ENCODE assay signal across 23 mouse cellular contexts in genomic region chr1:96061335-96061734, GRCm38 (mm10).
DNase-seq lines count a peak whose midpoint lies in the region; ATAC-seq and TF ChIP-seq lines count a peak whose summit lies in the region.
"Had no signal": no experiment of that assay in that cellular context is flagged by ENCODE, and none has a peak within 500 bp of the region (broad histone marks: within the 10 kb centered on the region; RNA-seq: fewer than 3 reads in every experiment).

No protein-coding gene starts in this region.

- H3K36me3 ChIP-seq in MEL (ENCODE audit: control insufficient read depth in 1 of 2, insufficient read depth in 2 of 2, low read length in 2 of 2), result peaks cover 0 to 14% of the 10 kb centered on the region in 2 experiments; a peak in 2 of 4 replicates
- H3K36me3 ChIP-seq: embryonic facial prominence, embryonic 10.5 days; embryonic facial prominence, embryonic 12.5 days; forebrain, embryonic 15.5 days; G1E had no signal

- TF ChIP-seq CTCF in MEL (IDR thresholded peaks at IDR 0.05 in 2 of 3, conservative IDR thresholded peaks at IDR 0.05 in 1 of 3; ENCODE audit: control insufficient read depth in 1 of 3, insufficient read depth in 1 of 3, low read depth in 2 of 3, low read length in 3 of 3, poor library complexity in 1 of 3, severe bottlenecking in 1 of 3), result no peak

- no peaks in the 10 kb centered on the region for H3K9me3 ChIP-seq in MEL (replicated peaks; ENCODE audit: insufficient read depth, low read length)
- H3K9me3 ChIP-seq: embryonic facial prominence, embryonic 10.5 days; embryonic facial prominence, embryonic 12.5 days; forebrain, embryonic 13.5 days; forebrain, embryonic 15.5 days; G1E had no signal

- ATAC-seq in megakaryocyte progenitor cell, adult 5-6 weeks (replicated peaks; ENCODE audit: poor library complexity), result 0 out of 2 replicates have a peak, but pooled peaks have one; percentile 29
- ATAC-seq: activated CD4-positive, CD25-positive, alpha-beta regulatory T cell, adult 4 months; CD4-positive, CD25-positive, alpha-beta regulatory T cell, adult 4 months; forebrain, embryonic 13.5 days; forebrain, embryonic 15.5 days; Patski had no signal

- TF ChIP-seq EP300 in MEL (IDR thresholded peaks at IDR 0.05; ENCODE audit: low read depth in 1 of 2, low read length in 2 of 2), result peak; percentile 96 to 99

- no peaks in the 10 kb centered on the region for H3K27me3 ChIP-seq in MEL (ENCODE audit: control insufficient read depth in 1 of 2, insufficient read depth in 2 of 2, low read length in 2 of 2)
- H3K27me3 ChIP-seq: CH12.LX; embryonic facial prominence, embryonic 12.5 days; forebrain, embryonic 13.5 days; forebrain, embryonic 15.5 days; Patski had no signal

- no peak for TF ChIP-seq POLR2A in MEL (IDR thresholded peaks at IDR 0.05; ENCODE audit: control insufficient read depth in 1 of 2, insufficient read depth in 1 of 2, low read depth in 1 of 2, low read length in 2 of 2, poor library complexity in 1 of 2)

- H3K9ac ChIP-seq in MEL (ENCODE audit: control insufficient read depth, low read depth, low read length, poor library complexity, severe bottlenecking), result no peak overlapping the region
- H3K9ac ChIP-seq: embryonic facial prominence, embryonic 12.5 days; forebrain, embryonic 13.5 days; forebrain, embryonic 15.5 days had no signal

- no peaks in the 10 kb centered on the region for H3K79me2 ChIP-seq in MEL (ENCODE audit: control insufficient read depth, insufficient read depth, low read length, poor library complexity)

- no peak for TF ChIP-seq RAD21 in MEL (IDR thresholded peaks at IDR 0.05; ENCODE audit: low read depth, low read length)

- no peak overlapping the region for H3K27ac ChIP-seq in MEL (ENCODE audit: control insufficient read depth, low read depth, low read length)
- H3K27ac ChIP-seq: embryonic facial prominence, embryonic 10.5 days; embryonic facial prominence, embryonic 12.5 days; forebrain, embryonic 13.5 days; forebrain, embryonic 15.5 days had no signal

- peak; percentile 5 for DNase-seq in A20 (ENCODE audit: low read depth, low spot score)
- DNase-seq in MEL (ENCODE audit: low read depth, low spot score), result peak; percentile 63
- no peak for DNase-seq in spleen, postnatal 4 days (ENCODE audit: low spot score in 2 of 2)
- no peak for DNase-seq in neural tube, embryonic 10.5 days (ENCODE audit: extremely low spot score, low spot score)
- DNase-seq: adrenal gland, adult 8-10 months; adrenal gland, postnatal 14 days; adrenal gland, postnatal 36 days; B cell, adult 2 months; cerebellum, adult 11-12 months; cerebellum, adult 2 months; cerebellum, adult 9-10 months; cerebellum, postnatal 10 days; cerebellum, postnatal 25 days had no signal

- peaks cover 6 to 13% of the 10 kb centered on the region in 2 experiments; a peak in 3 of 4 replicates for H3K4me1 ChIP-seq in MEL (ENCODE audit: control insufficient read depth in 1 of 2, insufficient read depth in 2 of 2, low read length in 2 of 2)
- H3K4me1 ChIP-seq: embryonic facial prominence, embryonic 10.5 days; embryonic facial prominence, embryonic 12.5 days; forebrain, embryonic 13.5 days; forebrain, embryonic 15.5 days had no signal

- no peak overlapping the region for H3K4me3 ChIP-seq in MEL (ENCODE audit: control insufficient read depth in 1 of 2, insufficient read depth in 1 of 2, low read depth in 2 of 2, low read length in 2 of 2)
- H3K4me3 ChIP-seq: embryonic facial prominence, embryonic 10.5 days; embryonic facial prominence, embryonic 12.5 days; forebrain, embryonic 13.5 days; forebrain, embryonic 15.5 days had no signal

TF ChIP-seq in MEL, 35 proteins besides CTCF, POLR2A, EP300 and RAD21:
- TF ChIP-seq MAFK (IDR thresholded peaks at IDR 0.05; ENCODE audit: borderline replicate concordance, low read depth, low read length) (peak; percentile 55; the same call in 1 of the 2 replicates), NRF1 (IDR thresholded peaks at IDR 0.05; ENCODE audit: insufficient read depth, low read depth, low read length, poor library complexity, severe bottlenecking) (no peak), BHLHE40 (IDR thresholded peaks at IDR 0.05; ENCODE audit: borderline replicate concordance, low read depth, low read length) (peak; percentile 51), USF1 (IDR thresholded peaks at IDR 0.05; ENCODE audit: low read depth, low read length) (no peak), TAL1 (IDR thresholded peaks at IDR 0.05; ENCODE audit: low read length) (no peak), USF2 (IDR thresholded peaks at IDR 0.05; ENCODE audit: borderline replicate concordance in 1 of 2, insufficient read depth in 1 of 2, low read depth in 1 of 2, low read length in 2 of 2) (no peak), ETS1 (IDR thresholded peaks at IDR 0.05; ENCODE audit: low read depth, low read length) (peak; percentile 72), JUND (IDR thresholded peaks at IDR 0.05; ENCODE audit: low read depth, low read length) (no peak), RCOR1 (IDR thresholded peaks at IDR 0.05; ENCODE audit: low read depth, low read length) (peak; percentile 91), TCF12 (IDR thresholded peaks at IDR 0.05; ENCODE audit: low read depth, low read length) (peak; percentile 86), SMC3 (IDR thresholded peaks at IDR 0.05; ENCODE audit: low read depth, low read length) (no peak), MAX (IDR thresholded peaks at IDR 0.05; ENCODE audit: low read length) (no peak), CHD2 (IDR thresholded peaks at IDR 0.05; ENCODE audit: low read length) (0 out of 2 replicates have a peak, but pooled peaks have one; percentile 28), HCFC1 (IDR thresholded peaks at IDR 0.05; ENCODE audit: low read depth, low read length) (no peak), ZC3H11A (IDR thresholded peaks at IDR 0.05; ENCODE audit: low read depth, low read length) (no peak), SIN3A (IDR thresholded peaks at IDR 0.05; ENCODE audit: low read length) (peak; percentile 45; the same call in 1 of the 2 replicates), ZMIZ1 (IDR thresholded peaks at IDR 0.05; ENCODE audit: low read depth, low read length) (no peak), MYC (IDR thresholded peaks at IDR 0.05; ENCODE audit: low read depth, low read length) (no peak), ZNF384 (IDR thresholded peaks at IDR 0.05; ENCODE audit: low read depth, low read length) (no peak), UBTF (IDR thresholded peaks at IDR 0.05; ENCODE audit: borderline replicate concordance, insufficient read depth, low read depth, low read length) (no peak), MXI1 (IDR thresholded peaks at IDR 0.05; ENCODE audit: low read depth, low read length) (no peak), MEF2A (IDR thresholded peaks at IDR 0.05; ENCODE audit: extremely low read depth, insufficient replicate concordance, low read depth, low read length, poor library complexity, severe bottlenecking) (peak; percentile 72; the same call in 1 of the 2 replicates), MAZ (IDR thresholded peaks at IDR 0.05; ENCODE audit: low read depth, low read length) (no peak), CHD1 (IDR thresholded peaks at IDR 0.05; ENCODE audit: low read depth, low read length) (no peak), TBP (IDR thresholded peaks at IDR 0.05; ENCODE audit: low read depth, low read length) (no peak), ELF1 (IDR thresholded peaks at IDR 0.05; ENCODE audit: low read depth, low read length) (peak; percentile 36; the same call in 1 of the 2 replicates), GABPA (IDR thresholded peaks at IDR 0.05; ENCODE audit: low read depth, low read length) (no peak), MYB (IDR thresholded peaks at IDR 0.05; ENCODE audit: low read depth, low read length) (no peak), E2F4 (IDR thresholded peaks at IDR 0.05; ENCODE audit: borderline replicate concordance, low read depth, low read length) (no peak), POLR2AphosphoS2 (IDR thresholded peaks at IDR 0.05; ENCODE audit: low read length) (no peak), NELFE (IDR thresholded peaks at IDR 0.05; ENCODE audit: low read depth, low read length) (no peak), GATA1 (IDR thresholded peaks at IDR 0.05; ENCODE audit: low read depth, low read length) (peak; percentile 94), ZKSCAN1 (IDR thresholded peaks at IDR 0.05; ENCODE audit: low read depth, low read length) (no peak), KAT2A (conservative IDR thresholded peaks at IDR 0.05; ENCODE audit: low read depth, low read length) (no peak), POLR2AphosphoS5 (IDR thresholded peaks at IDR 0.05; ENCODE audit: borderline replicate concordance, low read depth, low read length) (no peak)

Comparison
In these comparisons a context has a peak if more than half of its experiments do, and no peak if none do; other contexts are left out.
1. DNase-seq: peak in A20 (single experiment) and MEL (single experiment); none in spleen, postnatal 4 days (0 of 2) and neural tube, embryonic 10.5 days (single experiment).